Comparison of ENCODE assay signal across 8 mouse cellular contexts in genomic region chr10:128084160-128084559, GRCm38 (mm10). TPM values are rescaled to one million over a fixed set of nuclear protein-coding genes. Genes with fewer than 3 reads are reported as not detected.
DNase-seq lines count a peak whose midpoint lies in the region; ATAC-seq and TF ChIP-seq lines count a peak whose summit lies in the region.

No protein-coding gene starts in this region.

- ATAC-seq in kidney, embryonic 16.5 days (ENCODE audit: low FRiP score, low TSS enrichment) = no peak
- ATAC-seq in hindbrain, embryonic 12.5 days (ENCODE audit: low FRiP score) = no peak
- no peak for ATAC-seq in midbrain, embryonic 15.5 days (replicated peaks)

- DNase-seq in kidney, adult 11 months = no peak
- no peak for DNase-seq in frontal cortex, postnatal 25 days (ENCODE audit: low spot score in 2 of 2)
- DNase-seq in spleen, adult 18-20 months = no peak
- no peak for DNase-seq in urinary bladder, adult 18-20 months (ENCODE audit: low spot score in 2 of 2)

- peak overlapping the region; percentile 88 for H3K4me2 ChIP-seq in kidney, embryonic 16.5 days (replicated peaks; ENCODE audit: low read depth, low read length)
- peak overlapping the region; percentile 97 for H3K4me2 ChIP-seq in hindbrain, embryonic 12.5 days (replicated peaks)
- H3K4me2 ChIP-seq in midbrain, embryonic 15.5 days = peak overlapping the region; percentile 78

- H3K4me3 ChIP-seq in kidney, embryonic 16.5 days (ENCODE audit: low read length) = peak overlapping the region; percentile 89
- peak overlapping the region; percentile 96 for H3K4me3 ChIP-seq in bone marrow, adult 2 months (replicated peaks; ENCODE audit: control insufficient read depth, low read depth, low read length)
- H3K4me3 ChIP-seq in hindbrain, embryonic 12.5 days = peak overlapping the region; percentile 95
- H3K4me3 ChIP-seq in midbrain, embryonic 15.5 days = peak overlapping the region; percentile 70

- 3% methylated on average over 3 of the region's 3 CpGs for WGBS in kidney, embryonic 16.5 days
- WGBS in bone marrow, adult 2 months = 0% methylated on average over 3 of the region's 3 CpGs
- 6% methylated on average over 3 of the region's 3 CpGs for WGBS in hindbrain, embryonic 12.5 days
- 2% methylated on average over 3 of the region's 3 CpGs for WGBS in midbrain, embryonic 15.5 days

- peaks cover 23% of the 10 kb centered on the region for H3K4me1 ChIP-seq in kidney, embryonic 16.5 days (ENCODE audit: insufficient read depth, low read length)
- no peaks in the 10 kb centered on the region; the same call in 1 of the 2 replicates for H3K4me1 ChIP-seq in bone marrow, adult 2 months (ENCODE audit: control insufficient read depth, insufficient read depth, low read length)
- H3K4me1 ChIP-seq in hindbrain, embryonic 12.5 days = peaks cover 17% of the 10 kb centered on the region
- peaks cover 31% of the 10 kb centered on the region for H3K4me1 ChIP-seq in midbrain, embryonic 15.5 days

- no peaks in the 10 kb centered on the region for H3K27me3 ChIP-seq in kidney, embryonic 16.5 days (ENCODE audit: insufficient read depth, low read length)
- H3K27me3 ChIP-seq in hindbrain, embryonic 12.5 days = no peaks in the 10 kb centered on the region
- no peaks in the 10 kb centered on the region for H3K27me3 ChIP-seq in midbrain, embryonic 15.5 days (replicated peaks)

- no peak for TF ChIP-seq CTCF in bone marrow, adult 2 months (IDR thresholded peaks at IDR 0.05; ENCODE audit: control insufficient read depth, insufficient read depth, low read length)

- no peaks in the 10 kb centered on the region for H3K9me3 ChIP-seq in kidney, embryonic 16.5 days (ENCODE audit: low read length)
- H3K9me3 ChIP-seq in hindbrain, embryonic 12.5 days (replicated peaks) = no peaks in the 10 kb centered on the region
- no peaks in the 10 kb centered on the region for H3K9me3 ChIP-seq in midbrain, embryonic 15.5 days

- H3K9ac ChIP-seq in kidney, embryonic 16.5 days (replicated peaks; ENCODE audit: low read length) = peak overlapping the region; percentile 98
- peak overlapping the region; percentile 99 for H3K9ac ChIP-seq in hindbrain, embryonic 12.5 days
- H3K9ac ChIP-seq in midbrain, embryonic 15.5 days = peak overlapping the region; percentile 84

- peaks cover 48% of the 10 kb centered on the region for H3K36me3 ChIP-seq in kidney, embryonic 16.5 days (ENCODE audit: insufficient read depth, low read length)
- H3K36me3 ChIP-seq in hindbrain, embryonic 12.5 days = peaks cover 44% of the 10 kb centered on the region
- H3K36me3 ChIP-seq in midbrain, embryonic 15.5 days (replicated peaks) = peaks cover 39% of the 10 kb centered on the region

- no peak for TF ChIP-seq POLR2A in bone marrow, adult 2 months (IDR thresholded peaks at IDR 0.05; ENCODE audit: borderline replicate concordance, control insufficient read depth, low read depth, low read length)

- H3K27ac ChIP-seq in kidney, embryonic 16.5 days (ENCODE audit: low read length) = peak overlapping the region; percentile 78
- no peak overlapping the region for H3K27ac ChIP-seq in bone marrow, adult 2 months (ENCODE audit: control insufficient read depth, insufficient read depth, low read depth, low read length, poor library complexity)
- peak overlapping the region; percentile 81 for H3K27ac ChIP-seq in hindbrain, embryonic 12.5 days
- peak overlapping the region; percentile 91 for H3K27ac ChIP-seq in midbrain, embryonic 15.5 days

RNA-seq across cellular contexts. Expression of gene Atp5b, which starts 1.1 kb away (rescaled TPM):
- polyA plus RNA-seq in kidney, embryonic 16.5 days (2015; fragmentation: Nextera tagmentation; extraction: Ambion mirVana) = 3,411 and 3,412 TPM in 2 replicates
- polyA plus RNA-seq in bone marrow, adult 2 months (2011; ENCODE audit: insufficient read depth, insufficient read length, low replicate concordance, missing spikeins) = 369 and 567 TPM in 2 replicates
- polyA plus RNA-seq in hindbrain, embryonic 12.5 days (2016; fragmentation: Nextera tagmentation; extraction: Ambion mirVana) = 1,948 and 1,970 TPM in 2 replicates
- polyA plus RNA-seq in midbrain, embryonic 15.5 days (2015; fragmentation: Nextera tagmentation; extraction: Ambion mirVana) = 2,030 and 2,053 TPM in 2 replicates

RNA-seq across cellular contexts. Expression of gene Baz2a, which starts 7.2 kb away (rescaled TPM):
- polyA plus RNA-seq in kidney, embryonic 16.5 days (2015; fragmentation: Nextera tagmentation; extraction: Ambion mirVana) = 10.9 and 14.3 TPM in 2 replicates
- 31.8 and 64.0 TPM in 2 replicates for polyA plus RNA-seq in bone marrow, adult 2 months (2011; ENCODE audit: insufficient read depth, insufficient read length, low replicate concordance, missing spikeins)
- 12.8 and 15.4 TPM in 2 replicates for polyA plus RNA-seq in hindbrain, embryonic 12.5 days (2016; fragmentation: Nextera tagmentation; extraction: Ambion mirVana)
- 9.2 and 10.9 TPM in 2 replicates for polyA plus RNA-seq in midbrain, embryonic 15.5 days (2015; fragmentation: Nextera tagmentation; extraction: Ambion mirVana)

RNA-seq across cellular contexts. Expression of gene Ptges3, which starts 25.4 kb away (rescaled TPM):
- 409 and 441 TPM in 2 replicates for polyA plus RNA-seq in kidney, embryonic 16.5 days (2015; fragmentation: Nextera tagmentation; extraction: Ambion mirVana)
- 102 and 168 TPM in 2 replicates for polyA plus RNA-seq in bone marrow, adult 2 months (2011; ENCODE audit: insufficient read depth, insufficient read length, low replicate concordance, missing spikeins)
- 495 and 513 TPM in 2 replicates for polyA plus RNA-seq in hindbrain, embryonic 12.5 days (2016; fragmentation: Nextera tagmentation; extraction: Ambion mirVana)
- 351 and 372 TPM in 2 replicates for polyA plus RNA-seq in midbrain, embryonic 15.5 days (2015; fragmentation: Nextera tagmentation; extraction: Ambion mirVana)

RNA-seq across cellular contexts. Expression of gene Naca, which starts 48.8 kb away (rescaled TPM):
- 667 and 704 TPM in 2 replicates for polyA plus RNA-seq in kidney, embryonic 16.5 days (2015; fragmentation: Nextera tagmentation; extraction: Ambion mirVana)
- polyA plus RNA-seq in bone marrow, adult 2 months (2011; ENCODE audit: insufficient read depth, insufficient read length, low replicate concordance, missing spikeins) = 429 and 585 TPM in 2 replicates
- polyA plus RNA-seq in hindbrain, embryonic 12.5 days (2016; fragmentation: Nextera tagmentation; extraction: Ambion mirVana) = 673 and 675 TPM in 2 replicates
- polyA plus RNA-seq in midbrain, embryonic 15.5 days (2015; fragmentation: Nextera tagmentation; extraction: Ambion mirVana) = 473 and 476 TPM in 2 replicates
